Mouse (Mus musculus) embryonic facial prominence, embryonic 11.5 days (tissue): Measurements from ENCODE around the gene Fam213b. TPM values are rescaled to one million over a fixed set of nuclear protein-coding genes. Genes with fewer than 3 reads are reported as not detected.

Experiments
- ATAC-seq: fragments of 200-750 bp; cut with Nextera tagmentation; replicated peaks from 2 replicates; pipeline ENCODE4 v1.8.0; 2017; ENCODE audit warnings: low read depth; ENCODE audit not compliant: insufficient number of reproducible peaks, low FRiP score, low TSS enrichment
- DNase-seq: peaks from one replicate; pipeline ENCODE4 v3.0.0-alpha.2; 2015; ENCODE audit warnings: low spot score
- H3K27ac ChIP-seq: fragments of 300-500 bp; sonication (generic); replicated peaks from 2 replicates; pipeline ENCODE4 v1.5.1; 2014; ENCODE audit warnings: mild to moderate bottlenecking, low read depth, low read length, control low read depth
- H3K27me3 ChIP-seq: fragments of 300-500 bp; sonication (generic); 2 replicates; pipeline ENCODE4 v1.6.1; 2014; ENCODE audit warnings: mild to moderate bottlenecking, low read length, moderate library complexity, mixed read lengths; ENCODE audit not compliant: control insufficient read depth, insufficient read depth
- H3K36me3 ChIP-seq: fragments of 300-500 bp; sonication (generic); replicated peaks from 2 replicates; pipeline ENCODE4 v1.6.1; 2014; ENCODE audit warnings: low read depth, mild to moderate bottlenecking, low read length, moderate library complexity, mixed read lengths; ENCODE audit not compliant: control insufficient read depth, insufficient read depth
- H3K4me1 ChIP-seq: fragments of 300-500 bp; sonication (generic); 2 replicates; pipeline ENCODE4 v1.6.1; 2014; ENCODE audit warnings: low read length, mixed read lengths; ENCODE audit not compliant: control insufficient read depth, insufficient read depth
- H3K4me2 ChIP-seq: fragments of 300-500 bp; sonication (generic); 2 replicates; pipeline ENCODE4 v1.6.1; 2014; ENCODE audit warnings: low read depth, mild to moderate bottlenecking, control low read depth, low read length, moderate library complexity
- H3K4me3 ChIP-seq: fragments of 300-500 bp; sonication (generic); 2 replicates; pipeline ENCODE4 v1.5.1; 2014; ENCODE audit warnings: low read depth, low read length, control low read depth
- H3K9ac ChIP-seq: fragments of 300-500 bp; sonication (generic); replicated peaks from 2 replicates; pipeline ENCODE4 v1.6.1; 2014; ENCODE audit warnings: mild to moderate bottlenecking, control low read depth, low read length
- H3K9me3 ChIP-seq: fragments of 300-500 bp; sonication (generic); replicated peaks from 2 replicates; pipeline ENCODE4 v1.6.1; 2016; ENCODE audit warnings: mild to moderate bottlenecking, low read length, inconsistent platforms, mixed read lengths; ENCODE audit not compliant: control insufficient read depth
- WGBS: fragments of 180-500 bp; shearing (Covaris S2); extraction: QIAGEN DNeasy Blood & Tissue Kit; methylation state at CpG from one replicate; pipeline ENCODE4 v1.1.7; 2014; 5-methylcytosine and 5-hydroxymethylcytosine counted together
- polyA plus RNA-seq: library from polyadenylated mRNA; unstranded; fragments of >200 nt; fragmentation: Nextera tagmentation; extraction: Ambion mirVana; gene quantifications from 2 replicates; pipeline ENCODE4 v1.2.1, GENCODE M21; 2014

The Fam213b gene
- polyA plus RNA-seq, 1 experiment from 2014 or later = 45.7 TPM

- no peaks in the 10 kb centered on the region for H3K4me1 ChIP-seq
- H3K9me3 ChIP-seq = no peaks in the 10 kb centered on the region
- WGBS = 91% methylated on average over 7 of the region's 7 CpGs
- H3K36me3 ChIP-seq = no peaks in the 10 kb centered on the region
- DNase-seq = no peak
- no peak overlapping the region for H3K27ac ChIP-seq
- no peak overlapping the region for H3K9ac ChIP-seq
- no peak overlapping the region; the same call in 1 of the 2 replicates for H3K4me2 ChIP-seq
- H3K4me3 ChIP-seq = peak overlapping the region; percentile 49; the same call in 1 of the 2 replicates
- ATAC-seq = no peak
- peaks cover 22% of the 10 kb centered on the region for H3K27me3 ChIP-seq
Measured at GRCm38 (mm10) chr4:154856882-154857281, 42.1 kb downstream of the Fam213b start.

- Histone ChIP-seq H3K27ac (no peak overlapping the region), H3K27me3 (peaks cover 22% of the 10 kb centered on the region)
- ATAC-seq = peak; percentile 16; the same call in 1 of the 2 replicates
Measured at GRCm38 (mm10) chr4:154856480-154856837, 42.5 kb downstream of the Fam213b start.

GRCm38 (mm10) chr4:154855721-154856479, 43.0 kb downstream of the Fam213b start:
- Histone ChIP-seq H3K9ac (peak overlapping the region; percentile 52), H3K27me3 (peaks cover 22% of the 10 kb centered on the region), H3K4me3 (peak overlapping the region; percentile 49), H3K36me3 (no peaks in the 10 kb centered on the region), H3K27ac (no peak overlapping the region), H3K9me3 (no peaks in the 10 kb centered on the region), H3K4me2 (peak overlapping the region; percentile 95), H3K4me1 (no peaks in the 10 kb centered on the region)
- ATAC-seq (peak; percentile 90), DNase-seq (peak; percentile 91)
- under 1% methylated on average over 98 of the region's 110 CpGs for WGBS

More at GRCm38 (mm10) chr4:154856480-154856837, 42.5 kb downstream of the Fam213b start:
- no peak for DNase-seq
- peak overlapping the region; percentile 49 for H3K4me3 ChIP-seq
- 18% methylated on average over 9 of the region's 9 CpGs for WGBS
- H3K4me2 ChIP-seq = peak overlapping the region; percentile 95
- no peaks in the 10 kb centered on the region for H3K4me1 ChIP-seq
- no peaks in the 10 kb centered on the region for H3K9me3 ChIP-seq
- no peaks in the 10 kb centered on the region for H3K36me3 ChIP-seq
- H3K9ac ChIP-seq = peak overlapping the region; percentile 52

GRCm38 (mm10) chr4:154854676-154855345, 44.1 kb downstream of the Fam213b start:
- DNase-seq = no peak
- no peak overlapping the region for H3K4me3 ChIP-seq

GRCm38 (mm10) chr4:154853881-154854280, 45.1 kb downstream of the Fam213b start:
- Histone ChIP-seq H3K4me1 (no peaks in the 10 kb centered on the region), H3K9me3 (no peaks in the 10 kb centered on the region), H3K4me2 (no peak overlapping the region), H3K9ac (no peak overlapping the region), H3K27ac (no peak overlapping the region), H3K4me3 (no peak overlapping the region), H3K36me3 (no peaks in the 10 kb centered on the region), H3K27me3 (peaks cover 22% of the 10 kb centered on the region)
- WGBS = 80% methylated on average over 4 of the region's 4 CpGs
- DNase-seq (no peak), ATAC-seq (no peak)

More at GRCm38 (mm10) chr4:154854676-154855345, 44.1 kb downstream of the Fam213b start:
- Histone ChIP-seq H3K9ac (no peak overlapping the region), H3K27me3 (peaks cover 22% of the 10 kb centered on the region), H3K27ac (no peak overlapping the region), H3K9me3 (no peaks in the 10 kb centered on the region), H3K4me1 (no peaks in the 10 kb centered on the region), H3K4me2 (no peak overlapping the region), H3K36me3 (no peaks in the 10 kb centered on the region)
- 58% methylated on average over 12 of the region's 12 CpGs for WGBS
- no peak for ATAC-seq

GRCm38 (mm10) chr4:154852696-154853095, 46.2 kb downstream of the Fam213b start:
- no peak for DNase-seq
- 95% methylated on average over 1 of the region's 1 CpGs for WGBS
- H3K27ac ChIP-seq = no peak overlapping the region
- no peak overlapping the region for H3K4me2 ChIP-seq
- H3K36me3 ChIP-seq = no peaks in the 10 kb centered on the region
- H3K27me3 ChIP-seq = peaks cover 22% of the 10 kb centered on the region
- ATAC-seq = no peak
- no peak overlapping the region for H3K9ac ChIP-seq
- no peaks in the 10 kb centered on the region for H3K9me3 ChIP-seq
- no peak overlapping the region for H3K4me3 ChIP-seq
- no peaks in the 10 kb centered on the region for H3K4me1 ChIP-seq

Other genes with a start within 250 kb of the Fam213b start
- not detected in 2 replicates for gene Actrt2, start 231.3 kb downstream of the Fam213b start, polyA plus RNA-seq
- 0.32 and 0.58 TPM in 2 replicates for gene Ttc34, start 61.7 kb downstream of the Fam213b start, polyA plus RNA-seq
- 0.28 and 0.54 TPM in 2 replicates for gene Mmel1, start 29.6 kb downstream of the Fam213b start, polyA plus RNA-seq
- gene Tnfrsf14, start 29.4 kb upstream of the Fam213b start, polyA plus RNA-seq = 0.35 and 0.71 TPM in 2 replicates
- gene Hes5, start 61.8 kb upstream of the Fam213b start, polyA plus RNA-seq = 35.4 and 47.4 TPM in 2 replicates
- 43.6 and 48.8 TPM in 2 replicates for gene Pank4, start 65.0 kb upstream of the Fam213b start, polyA plus RNA-seq
- gene Plch2, start 157.6 kb upstream of the Fam213b start, polyA plus RNA-seq = 1.4 and 2.1 TPM in 2 replicates
- 7.3 and 7.4 TPM in 2 replicates for gene Pex10, start 167.9 kb upstream of the Fam213b start, polyA plus RNA-seq
- gene Rer1, start 187.2 kb upstream of the Fam213b start, polyA plus RNA-seq = 164 and 173 TPM in 2 replicates
- 3.3 and 3.5 TPM in 2 replicates for gene Morn1, start 187.4 kb upstream of the Fam213b start, polyA plus RNA-seq